8 mouse cellular contexts compared by ENCODE assay signal in the genomic region with DNA sequence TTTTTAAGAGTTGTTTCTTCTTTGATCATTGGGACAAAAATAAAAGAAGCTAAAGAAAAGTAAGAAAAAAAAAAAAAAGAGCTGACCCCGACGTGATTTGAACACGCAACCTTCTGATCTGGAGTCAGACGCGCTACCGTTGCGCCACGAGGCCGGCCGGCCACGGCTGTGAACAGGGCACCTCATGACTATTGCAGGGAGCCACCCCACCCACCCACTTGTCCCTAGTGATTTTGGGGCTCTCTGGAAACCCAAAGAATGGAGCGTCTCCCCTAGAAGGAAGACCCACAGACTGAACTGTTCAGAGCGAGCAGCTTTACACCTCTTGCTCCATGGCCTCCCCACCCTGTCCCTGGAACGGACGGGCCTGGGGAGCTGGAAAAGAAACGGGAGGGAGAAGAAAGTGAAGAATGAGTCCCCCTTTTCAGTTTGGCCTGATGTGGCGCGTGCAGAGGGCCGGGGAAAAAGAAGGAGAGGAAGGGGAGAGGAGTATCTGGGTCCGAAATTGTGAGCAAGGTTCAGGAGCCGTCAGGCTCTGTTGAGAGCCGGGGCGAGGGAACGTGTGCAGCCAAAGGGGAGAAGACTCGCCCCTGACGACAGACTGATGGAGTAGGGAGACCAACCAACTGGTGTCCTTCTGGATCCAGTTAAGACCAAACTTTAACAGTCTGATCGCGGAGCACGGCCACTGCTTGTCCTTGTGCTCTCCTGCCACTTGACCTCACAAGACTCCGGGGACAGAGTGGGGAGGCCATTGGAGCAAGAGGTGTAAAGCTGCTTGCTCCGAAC. TPM values are rescaled to one million over a fixed set of nuclear protein-coding genes. Genes with fewer than 3 reads are reported as not detected.
DNase-seq lines count a peak whose midpoint lies in the region; ATAC-seq and TF ChIP-seq lines count a peak whose summit lies in the region.

No protein-coding gene starts in this region.

- ATAC-seq in erythroid progenitor cell, adult 5-6 weeks (replicated peaks; ENCODE audit: low FRiP score, poor library complexity, severe bottlenecking) = peak; percentile 15; the same call in 1 of the 2 replicates

- peaks cover 7 to 33% of the 10 kb centered on the region in 2 experiments for H3K4me1 ChIP-seq in CH12.LX (ENCODE audit: control insufficient read depth in 1 of 2, insufficient read depth in 2 of 2)

- H3K27ac ChIP-seq in CH12.LX (ENCODE audit: insufficient read depth, low read depth) = no peak overlapping the region

- no peak for TF ChIP-seq POLR2A in CH12.LX (IDR thresholded peaks at IDR 0.05; ENCODE audit: low read depth, low read length)

- H3K4me3 ChIP-seq in CH12.LX (replicated peaks in 1 of 3; ENCODE audit: low read depth in 2 of 3, low read length in 2 of 3, poor library complexity in 1 of 3) = peak overlapping the region; percentile 63 to 95 (median 78)

- no peaks in the 10 kb centered on the region for H3K9me3 ChIP-seq in CH12.LX (replicated peaks; ENCODE audit: low read length)

- in situ Hi-C loops in CH12.LX (cut with MboI; ENCODE audit: low pct_ligation_motif_present, low pct_unique_long_range_greater_than_20kb, low sequenced_read_pairs) = loop anchor here (5.0 kb wide), 1 partner anchor 54 kb away; no protein-coding TSS in a partner anchor

- H3K27me3 ChIP-seq in CH12.LX (replicated peaks) = peaks cover 6% of the 10 kb centered on the region

- peak overlapping the region; percentile 82 for H3K9ac ChIP-seq in CH12.LX (ENCODE audit: insufficient read depth, low read depth)

- no peak for TF ChIP-seq EP300 in CH12.LX (IDR thresholded peaks at IDR 0.05; ENCODE audit: low read length)

- peak overlapping the region; percentile 62 for H3K4me2 ChIP-seq in CH12.LX (ENCODE audit: insufficient read depth, low read depth, poor library complexity, severe bottlenecking)

- TF ChIP-seq CTCF in CH12.LX (conservative IDR thresholded peaks at IDR 0.05 in 1 of 2, IDR thresholded peaks at IDR 0.05 in 1 of 2; ENCODE audit: low read depth in 2 of 2, low read length in 2 of 2) = no peak

- peak; percentile 69 for DNase-seq in CH12.LX (ENCODE audit: extremely low read depth)
- peak; percentile 81 for DNase-seq in brain, adult 2 months (ENCODE audit: low read depth, low spot score)
- peak; percentile 89 to 90 for DNase-seq in heart, postnatal 36 days
- DNase-seq in layer of hippocampus, postnatal 14 days (ENCODE audit: low spot score in 2 of 2) = peak; percentile 80 to 82
- peak; percentile 77 to 92 for DNase-seq in lung, postnatal 4 days
- peak; percentile 59 to 85 for DNase-seq in right cerebral cortex, postnatal 10 days (ENCODE audit: low spot score in 2 of 2)
- peak; percentile 85 for DNase-seq in urinary bladder, postnatal 25 days (ENCODE audit: low spot score)

- no peaks in the 10 kb centered on the region; the same call in 1 of the 2 replicates for H3K79me2 ChIP-seq in CH12.LX (replicated peaks; ENCODE audit: control insufficient read depth, extremely low read depth, insufficient read depth, poor library complexity, severe bottlenecking)

- intact Hi-C loops in heart, postnatal 36 days (cut with DNase I) = loop anchor here (1.0 to 5.0 kb wide), 2 partner anchors 61 to 184 kb away; no protein-coding TSS in a partner anchor

- dilution Hi-C loops in CH12.LX (cut with MboI; ENCODE audit: extremely low pct_ligation_motif_present, extremely low pct_unique_long_range_greater_than_20kb, low sequenced_read_pairs) = no loop called here

- TF ChIP-seq RAD21 in CH12.LX (IDR thresholded peaks at IDR 0.05; ENCODE audit: low read depth, low read length) = no peak

- no peaks in the 10 kb centered on the region for H3K36me3 ChIP-seq in CH12.LX (replicated peaks in 1 of 2; ENCODE audit: control insufficient read depth in 1 of 2, insufficient read depth in 1 of 2, low read length in 1 of 2)

TF ChIP-seq in CH12.LX, 34 proteins besides CTCF, POLR2A, EP300 and RAD21:
- TF ChIP-seq MAZ (IDR thresholded peaks at IDR 0.05; ENCODE audit: low read depth, low read length) (peak; percentile 72), CHD2 (IDR thresholded peaks at IDR 0.05; ENCODE audit: low read length) (peak; percentile 33; the same call in 1 of the 2 replicates), IRF4 (IDR thresholded peaks at IDR 0.05; ENCODE audit: low read depth, low read length) (peak; percentile 25; the same call in 1 of the 2 replicates), JUND (conservative IDR thresholded peaks at IDR 0.05; ENCODE audit: low read depth, low read length) (no peak), BHLHE40 (IDR thresholded peaks at IDR 0.05; ENCODE audit: low read depth, low read length) (peak; percentile 23; the same call in 1 of the 2 replicates), HCFC1 (IDR thresholded peaks at IDR 0.05; ENCODE audit: low read depth, low read length) (peak; percentile 56), MYC (IDR thresholded peaks at IDR 0.05; ENCODE audit: low read depth, low read length) (peak; percentile 56; the same call in 1 of the 2 replicates), ETS1 (conservative IDR thresholded peaks at IDR 0.05; ENCODE audit: low read depth, low read length) (no peak), SIN3A (IDR thresholded peaks at IDR 0.05; ENCODE audit: low read length) (peak; percentile 94), KAT2A (IDR thresholded peaks at IDR 0.05; ENCODE audit: insufficient replicate concordance, low read length) (peak; percentile 86; the same call in 1 of the 2 replicates), MXI1 (IDR thresholded peaks at IDR 0.05; ENCODE audit: low read depth, low read length) (peak; percentile 81), ELF1 (IDR thresholded peaks at IDR 0.05; ENCODE audit: low read depth, low read length) (peak; percentile 62; the same call in 1 of the 2 replicates), MEF2A (IDR thresholded peaks at IDR 0.05; ENCODE audit: borderline replicate concordance, low read depth, low read length) (peak; percentile 49; the same call in 1 of the 2 replicates), TBP (conservative IDR thresholded peaks at IDR 0.05; ENCODE audit: low read depth, low read length) (peak; percentile 98), UBTF (IDR thresholded peaks at IDR 0.05; ENCODE audit: low read depth, low read length) (peak; percentile 67), ZNF384 (IDR thresholded peaks at IDR 0.05; ENCODE audit: low read depth, low read length) (peak; percentile 99), USF2 (conservative IDR thresholded peaks at IDR 0.05; ENCODE audit: low read depth, low read length) (no peak; the same call in 1 of the 2 replicates), MAX (IDR thresholded peaks at IDR 0.05; ENCODE audit: low read length) (no peak; the same call in 1 of the 2 replicates), CHD1 (IDR thresholded peaks at IDR 0.05; ENCODE audit: low read depth, low read length) (peak; percentile 72; the same call in 1 of the 2 replicates)

RNA-seq across cellular contexts. Expression of a gene that starts 4.1 kb away (rescaled TPM):
- total RNA-seq in CH12.LX (2012; rRNA removed) = 9.7 and 11.1 TPM in 2 replicates
- 5.1 and 7.3 TPM in 2 replicates for total RNA-seq in CH12.LX (2014; rRNA removed)
- 5.4 and 6.2 TPM in 2 replicates for polyA plus RNA-seq in CH12.LX (2012; ENCODE audit: insufficient read length, low read depth)
- 2.9 and 4.7 TPM in 2 replicates for total RNA-seq in erythroid progenitor cell, adult 5-6 weeks (2015; ENCODE audit: low replicate concordance)
- total RNA-seq in erythroid progenitor cell, adult 5-6 weeks (2017; ENCODE audit: low replicate concordance) = 2.2 and 3.1 TPM in 2 replicates
- total RNA-seq in heart, postnatal 36 days (2021) = 10 to 100 TPM; 16.0 to 17.1 TPM
- total RNA-seq in layer of hippocampus, postnatal 14 days (2021) = 10 to 100 TPM; 25.2 to 26.4 TPM

RNA-seq across cellular contexts. Expression of a gene that starts 7.0 kb away (rescaled TPM):
- total RNA-seq in CH12.LX (2012; rRNA removed) = 24.4 and 30.1 TPM in 2 replicates
- total RNA-seq in CH12.LX (2014; rRNA removed) = 20.3 and 31.3 TPM in 2 replicates
- 13.4 and 22.6 TPM in 2 replicates for polyA plus RNA-seq in CH12.LX (2012; ENCODE audit: insufficient read length, low read depth)
- total RNA-seq in erythroid progenitor cell, adult 5-6 weeks (2015; ENCODE audit: low replicate concordance) = 21.6 and 27.7 TPM in 2 replicates
- 12.5 and 12.6 TPM in 2 replicates for total RNA-seq in erythroid progenitor cell, adult 5-6 weeks (2017; ENCODE audit: low replicate concordance)
- 1 to 10 TPM; 4.2 to 6.1 TPM for total RNA-seq in heart, postnatal 36 days (2021)
- total RNA-seq in layer of hippocampus, postnatal 14 days (2021) = 10 to 100 TPM; 13.5 to 13.7 TPM

RNA-seq across cellular contexts. Expression of a gene that starts 18.2 kb away (rescaled TPM):
- total RNA-seq in CH12.LX (2012; rRNA removed) = 170 and 177 TPM in 2 replicates
- 181 and 190 TPM in 2 replicates for total RNA-seq in CH12.LX (2014; rRNA removed)
- polyA plus RNA-seq in CH12.LX (2012; ENCODE audit: insufficient read length, low read depth) = 178 and 200 TPM in 2 replicates
- total RNA-seq in erythroid progenitor cell, adult 5-6 weeks (2015; ENCODE audit: low replicate concordance) = 328 and 403 TPM in 2 replicates
- total RNA-seq in erythroid progenitor cell, adult 5-6 weeks (2017; ENCODE audit: low replicate concordance) = 422 and 478 TPM in 2 replicates
- total RNA-seq in heart, postnatal 36 days (2021) = 1 to 10 TPM in 1 of 2 experiments, under 1 TPM in 1; 0.72 to 1.2 TPM
- total RNA-seq in layer of hippocampus, postnatal 14 days (2021) = 1 to 10 TPM; 2.1 to 2.3 TPM

RNA-seq across cellular contexts. Expression of a gene that starts 24.7 kb away (rescaled TPM):
- total RNA-seq in CH12.LX (2012; rRNA removed) (8.0 and 8.2 TPM in 2 replicates), CH12.LX (2014; rRNA removed) (1.3 and 1.4 TPM in 2 replicates)
- 26.0 and 26.7 TPM in 2 replicates for polyA plus RNA-seq in CH12.LX (2012; ENCODE audit: insufficient read length, low read depth)
- total RNA-seq in erythroid progenitor cell, adult 5-6 weeks (2015; ENCODE audit: low replicate concordance) = 94.1 and 114 TPM in 2 replicates
- 18.2 and 31.1 TPM in 2 replicates for total RNA-seq in erythroid progenitor cell, adult 5-6 weeks (2017; ENCODE audit: low replicate concordance)
- 10 to 100 TPM; 50.5 to 72.7 TPM for total RNA-seq in heart, postnatal 36 days (2021)
- 1,000 to 10,000 TPM; 1,073 to 1,118 TPM for total RNA-seq in layer of hippocampus, postnatal 14 days (2021)

RNA-seq across cellular contexts. Expression of a gene that starts 31.4 kb away (rescaled TPM):
- 11.5 and 11.8 TPM in 2 replicates for total RNA-seq in CH12.LX (2012; rRNA removed)
- total RNA-seq in CH12.LX (2014; rRNA removed) = 2.8 and 3.2 TPM in 2 replicates
- polyA plus RNA-seq in CH12.LX (2012; ENCODE audit: insufficient read length, low read depth) = 37.9 and 38.3 TPM in 2 replicates
- total RNA-seq in erythroid progenitor cell, adult 5-6 weeks (2015; ENCODE audit: low replicate concordance) = 3.4 and 3.6 TPM in 2 replicates
- 3.3 and 7.6 TPM in 2 replicates for total RNA-seq in erythroid progenitor cell, adult 5-6 weeks (2017; ENCODE audit: low replicate concordance)
- total RNA-seq in heart, postnatal 36 days (2021) = 10 to 100 TPM; 34.2 to 82.1 TPM
- 10 to 100 TPM; 84.4 to 86.8 TPM for total RNA-seq in layer of hippocampus, postnatal 14 days (2021)

Comparison
In these comparisons a context has a peak if more than half of its experiments do, and no peak if none do; other contexts are left out.
1. RNA of a gene that starts 18.2 kb away (total RNA-seq): 328 to 478 TPM in erythroid progenitor cell, adult 5-6 weeks and 170 to 190 TPM in CH12.LX; 2.1 to 2.3 TPM in layer of hippocampus, postnatal 14 days and 0.72 to 1.2 TPM in heart, postnatal 36 days; every median in the first group is over 10 times any median in the second.
2. Peak in every context shown above with its lines, with median percentiles within 50 percentile points of each other: DNase-seq.